Mouse (Mus musculus): ENCODE data around the gene Abi1.

DNA sequence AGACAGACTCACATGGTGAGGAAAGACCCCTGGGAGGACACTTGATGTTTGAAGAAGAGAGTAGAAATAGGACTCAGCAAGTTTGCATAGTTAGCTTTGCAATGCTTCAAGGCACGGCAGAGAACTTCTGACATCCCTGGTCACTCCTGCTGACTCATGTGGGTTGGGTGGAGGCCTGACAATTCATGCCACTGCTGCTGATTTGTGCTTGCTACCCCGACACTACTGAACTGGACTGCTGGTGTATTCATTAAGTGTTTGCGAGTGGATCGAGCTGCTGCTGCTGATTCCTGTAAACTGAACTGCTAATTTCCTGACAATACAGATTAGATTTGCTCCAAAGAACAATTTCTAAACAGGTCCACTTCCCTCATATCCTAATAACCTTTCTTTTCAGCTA, 18.3 kb downstream of the Abi1 start:
- TF ChIP-seq POLR2A (IDR thresholded peaks at IDR 0.05; ENCODE audit: insufficient read length, low read depth): no peak
- no peak for TF ChIP-seq MAX (IDR thresholded peaks at IDR 0.05; ENCODE audit: low read depth)
- TF ChIP-seq USF1 (IDR thresholded peaks at IDR 0.05; ENCODE audit: low read depth): no peak
- no peak for TF ChIP-seq CEBPB (IDR thresholded peaks at IDR 0.05; ENCODE audit: insufficient read depth, poor library complexity, severe bottlenecking)
- no peak for TF ChIP-seq E2F4 (IDR thresholded peaks at IDR 0.05; ENCODE audit: insufficient read depth)
- no peak for TF ChIP-seq TCF12 (IDR thresholded peaks at IDR 0.05; ENCODE audit: insufficient read depth, poor library complexity, severe bottlenecking)
- TF ChIP-seq POLR2AphosphoS2 (IDR thresholded peaks at IDR 0.05; ENCODE audit: insufficient read length, low read depth): no peak
- TF ChIP-seq SRF (IDR thresholded peaks at IDR 0.05; ENCODE audit: control insufficient read depth, insufficient read length, low read depth): no peak
